Mouse (Mus musculus) urinary bladder, postnatal 14 days (tissue): ENCODE measurements around the gene 4930535I16Rik.

Experiments used
- DNase-seq: peaks from one replicate; pipeline ENCODE4 v3.0.0; 2021; ENCODE audit warnings: low spot score

The 4930535I16Rik gene

DNA sequence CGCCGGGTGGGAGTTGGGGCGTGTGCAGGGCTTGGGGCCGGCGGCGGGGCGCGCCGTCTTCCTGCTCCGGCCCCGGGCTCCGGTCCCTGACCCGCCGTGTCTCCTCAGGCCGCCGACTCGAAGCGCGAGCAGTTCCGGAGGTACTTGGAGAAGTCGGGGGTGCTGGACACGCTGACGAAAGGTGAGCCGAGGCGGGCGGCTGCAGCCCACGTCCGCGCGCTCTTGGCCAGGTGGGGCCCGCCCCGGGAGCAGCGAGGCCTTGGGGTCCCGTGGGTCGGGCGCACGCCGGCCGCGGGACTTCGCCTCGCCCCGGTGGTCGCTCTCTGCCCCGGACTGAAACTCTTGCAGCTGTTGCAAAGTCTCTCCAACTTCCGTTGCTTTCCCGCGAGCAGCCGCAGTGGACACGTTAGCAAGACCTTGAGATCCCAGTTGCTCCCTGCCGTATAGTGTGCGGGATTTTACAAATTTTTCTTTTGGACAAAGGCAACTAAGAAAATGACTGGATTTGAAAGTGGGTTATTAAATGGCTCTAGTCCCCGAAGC, 12.6 kb downstream of the 4930535I16Rik start:
- DNase-seq, result no peak

DNA sequence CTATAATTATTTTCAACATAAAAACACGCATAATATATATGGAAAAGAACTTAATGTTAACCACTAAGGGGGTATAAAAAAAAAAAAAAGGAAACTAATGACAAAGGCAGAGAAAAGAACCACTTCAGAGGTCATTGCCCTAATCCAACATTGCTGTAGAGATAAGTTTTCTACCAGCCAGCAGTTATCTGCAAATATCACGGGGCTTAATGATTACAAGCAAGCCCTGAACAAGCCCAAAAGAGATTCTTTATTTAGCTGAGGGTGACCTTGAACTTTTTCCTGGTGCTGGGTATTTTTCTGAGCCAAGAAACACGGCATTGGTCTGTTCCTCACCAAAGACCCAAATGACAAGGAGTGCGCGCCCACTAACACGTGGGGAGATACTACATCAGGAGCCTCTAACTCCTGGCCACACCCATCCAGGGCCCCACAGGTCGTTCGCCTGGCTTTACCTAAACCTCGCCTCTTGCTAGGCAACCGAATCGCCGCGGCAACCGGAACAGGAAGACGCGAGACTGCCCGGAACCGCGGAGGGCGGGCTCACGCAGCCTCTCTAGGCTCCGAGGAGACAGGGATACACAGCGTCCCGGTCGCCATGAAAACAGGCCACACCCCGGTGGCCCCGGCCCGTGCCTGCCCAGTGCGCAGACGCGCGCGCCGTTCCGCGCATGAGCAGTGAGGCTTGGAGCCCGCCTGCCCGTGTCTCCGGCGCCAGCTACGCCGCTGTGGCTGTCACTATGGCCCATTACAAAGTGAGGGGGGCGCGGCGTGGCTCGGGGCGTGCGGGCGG, 13.3 kb downstream of the 4930535I16Rik start, which contains the start of gene Mycbp:
TSS of gene Mycbp (plus strand) at position 500 of the 793 bp plus-strand sequence.
- DNase-seq, result peak; percentile 99

GRCm38 (mm10) chr4:123903432-123903831, 14.4 kb downstream of the 4930535I16Rik start:
- no peak for DNase-seq

DNA sequence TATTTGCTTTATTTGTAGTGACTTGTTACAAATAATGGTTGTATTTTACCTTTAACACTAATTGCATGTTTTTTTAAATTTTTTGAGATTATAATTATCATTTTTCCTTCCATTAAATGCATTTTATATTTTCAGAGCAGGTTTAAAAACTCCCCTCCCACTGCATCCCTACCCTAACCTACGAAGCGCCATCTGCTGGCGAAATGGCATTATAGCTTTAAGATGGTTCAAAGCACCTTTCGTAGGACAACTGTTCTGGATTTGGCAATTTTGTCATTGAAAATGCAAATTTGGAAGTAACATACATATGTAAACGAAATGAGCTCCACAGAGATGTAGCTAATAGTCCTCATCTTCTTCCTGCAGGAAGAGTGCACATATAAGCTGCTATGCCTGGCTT, 19.1 kb downstream of the 4930535I16Rik start:
- peak; percentile 53 for DNase-seq

DNA sequence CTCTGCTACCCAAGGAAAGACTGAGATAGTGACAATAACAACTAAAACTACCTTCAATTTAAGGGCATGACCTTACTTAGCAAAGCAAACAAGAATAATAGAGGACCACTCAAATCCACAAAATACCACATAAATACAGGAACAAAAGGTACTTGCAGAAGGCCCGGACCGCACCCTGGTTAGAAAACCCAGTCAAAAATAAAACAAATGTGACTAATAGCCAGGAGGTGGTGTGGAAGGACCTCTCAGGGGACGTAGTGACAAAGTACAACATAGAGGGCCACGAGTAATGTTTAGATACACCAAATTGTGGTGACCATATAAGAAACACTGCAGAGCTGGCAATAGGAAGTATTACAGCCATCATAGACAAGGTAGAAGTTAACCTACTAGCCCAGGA, 23.5 kb downstream of the 4930535I16Rik start:
- DNase-seq, result no peak

- DNase-seq, result no peak
Measured at GRCm38 (mm10) chr4:123893726-123894125, 24.1 kb downstream of the 4930535I16Rik start.
